Mouse (Mus musculus) right cerebral cortex, adult 18-20 months (tissue): ENCODE measurements around the gene Gm49366.
A peak's percentile ranks its signal among the peaks of the same experiment; 100 is the strongest.
"Not testable (repeated sequence)": the region's sequence is repeated elsewhere in the genome, so short reads cannot be mapped to it uniquely, and the experiment has no call there.

Experiments used
- DNase-seq: peaks from one replicate; pipeline ENCODE4 v3.0.0; 2022; ENCODE audit warnings: mixed read lengths

Gene Gm49366

GRCm38 (mm10) chr12:84038691-84039111, at the start of gene Gm49366:
Gm49366 (plus strand) TSS chr12:84038935.
- DNase-seq, result peak; percentile 46

GRCm38 (mm10) chr12:83989378-83989777, 49.4 kb upstream of the Gm49366 start:
- no peak for DNase-seq

- DNase-seq, result no peak
Observed at GRCm38 (mm10) chr12:83997221-83997620, 41.5 kb upstream of the Gm49366 start.

- DNase-seq, result no peak
Observed at GRCm38 (mm10) chr12:83998341-83999107, 40.2 kb upstream of the Gm49366 start.

GRCm38 (mm10) chr12:83999237-83999636, 39.5 kb upstream of the Gm49366 start:
- not testable (repeated sequence) for DNase-seq

GRCm38 (mm10) chr12:84000418-84000817, 38.3 kb upstream of the Gm49366 start:
- no peak for DNase-seq

- no peak for DNase-seq
Observed at GRCm38 (mm10) chr12:84003866-84004265, 34.9 kb upstream of the Gm49366 start.

GRCm38 (mm10) chr12:84008251-84008650, 30.5 kb upstream of the Gm49366 start:
- no peak for DNase-seq

- DNase-seq, result no peak
Observed at GRCm38 (mm10) chr12:84008729-84009128, 30.0 kb upstream of the Gm49366 start.

GRCm38 (mm10) chr12:84009171-84009965, 29.4 kb upstream of the Gm49366 start, which contains the start of gene Acot1:
Acot1 (plus strand) TSS chr12:84009490.
- peak; percentile 72 for DNase-seq

- DNase-seq, result no peak
Observed at GRCm38 (mm10) chr12:84010201-84010600, 28.5 kb upstream of the Gm49366 start.

- peak; percentile 75 for DNase-seq
Observed at GRCm38 (mm10) chr12:84011251-84012040, 27.3 kb upstream of the Gm49366 start.

- DNase-seq, result no peak
Observed at GRCm38 (mm10) chr12:84013130-84013529, 25.6 kb upstream of the Gm49366 start.

- peak; percentile 42 for DNase-seq
Observed at GRCm38 (mm10) chr12:84013701-84014100, 25.0 kb upstream of the Gm49366 start.

- DNase-seq, result not testable (repeated sequence)
Observed at GRCm38 (mm10) chr12:84020528-84020927, 18.2 kb upstream of the Gm49366 start.

- not testable (repeated sequence) for DNase-seq
Observed at GRCm38 (mm10) chr12:84022266-84022665, 16.5 kb upstream of the Gm49366 start.

GRCm38 (mm10) chr12:84023052-84023745, 15.5 kb upstream of the Gm49366 start:
- DNase-seq, result no peak

- DNase-seq, result no peak
Observed at GRCm38 (mm10) chr12:84025888-84026287, 12.8 kb upstream of the Gm49366 start.

- DNase-seq, result not testable (repeated sequence)
Observed at GRCm38 (mm10) chr12:84028328-84028727, 10.4 kb upstream of the Gm49366 start.

- not testable (repeated sequence) for DNase-seq
Observed at GRCm38 (mm10) chr12:84029043-84029442, 9.7 kb upstream of the Gm49366 start.

- peak; percentile 81 for DNase-seq
Observed at GRCm38 (mm10) chr12:84030659-84031332, 7.9 kb upstream of the Gm49366 start.

GRCm38 (mm10) chr12:84032854-84033253, 5.9 kb upstream of the Gm49366 start:
- no peak for DNase-seq
